Mouse (Mus musculus): ENCODE data around the gene Dlgap1. TPM values are rescaled to one million over a fixed set of nuclear protein-coding genes. Genes with fewer than 3 reads are reported as not detected.
A peak's percentile ranks its signal among the peaks of the same experiment; 100 is the strongest.
"Not testable (repeated sequence)": the region's sequence is repeated elsewhere in the genome, so short reads cannot be mapped to it uniquely, and the experiment has no call there.

Dlgap1 gene
- polyA plus RNA-seq, 1 experiment from 2014 or later, result 3.5 TPM

DNA sequence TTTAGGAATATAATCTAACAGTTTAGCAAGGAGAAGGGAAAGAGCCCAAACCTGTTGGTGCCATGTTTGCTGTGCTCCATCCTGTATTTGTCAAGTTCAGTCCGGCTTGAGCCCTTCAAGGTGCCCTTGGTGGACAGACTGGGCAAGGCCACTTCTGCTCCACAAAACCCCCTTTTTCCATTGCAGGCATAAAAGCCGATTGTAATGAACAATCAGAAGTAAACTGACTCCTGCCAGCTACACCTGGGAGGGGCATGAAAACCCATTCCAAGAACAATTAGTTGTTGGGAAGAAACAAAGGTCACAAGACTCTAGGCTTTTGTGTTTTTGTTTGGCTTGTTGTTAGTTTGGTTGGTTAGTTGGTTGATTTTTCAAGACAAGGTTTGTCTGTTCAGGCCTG, 859.7 kb downstream of the Dlgap1 start:
- Histone ChIP-seq H3K4me2 (replicated peaks; ENCODE audit: low read depth, low read length) (no peak overlapping the region), H3K27ac (ENCODE audit: low read length) (no peak overlapping the region), H3K9ac (replicated peaks; ENCODE audit: low read length) (no peak overlapping the region), H3K4me1 (ENCODE audit: insufficient read depth, low read length) (no peaks in the 10 kb centered on the region), H3K9me3 (ENCODE audit: low read length) (no peaks in the 10 kb centered on the region), H3K36me3 (ENCODE audit: insufficient read depth, low read length) (no peaks in the 10 kb centered on the region), H3K4me3 (ENCODE audit: low read length) (no peak overlapping the region), H3K27me3 (ENCODE audit: insufficient read depth, low read length) (no peaks in the 10 kb centered on the region)
- 79% methylated on average over 2 of the region's 2 CpGs for WGBS
- no peak for ATAC-seq (ENCODE audit: low FRiP score, low TSS enrichment)

DNA sequence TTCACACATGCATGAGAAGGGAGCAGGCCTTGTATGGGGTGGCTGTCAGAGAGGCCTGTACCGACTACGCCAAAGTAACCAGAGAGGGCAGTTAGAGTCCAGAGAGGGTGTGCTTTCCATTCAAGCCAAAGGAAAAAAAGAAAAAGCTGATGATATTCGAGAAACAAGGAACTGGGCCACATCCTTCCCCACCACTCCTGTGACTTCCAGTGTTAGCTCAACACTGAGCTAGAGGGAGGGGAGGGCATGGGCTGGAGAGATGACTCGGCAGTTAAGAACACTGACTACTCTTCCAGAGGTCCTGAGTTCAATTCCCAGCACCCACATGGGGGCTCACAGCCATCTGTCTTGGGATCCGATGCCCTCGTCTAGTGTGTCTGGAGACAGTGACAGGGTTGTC, 860.3 kb downstream of the Dlgap1 start:
- H3K27me3 ChIP-seq (ENCODE audit: insufficient read depth, low read length), result no peaks in the 10 kb centered on the region
- no peaks in the 10 kb centered on the region for H3K36me3 ChIP-seq (ENCODE audit: insufficient read depth, low read length)
- H3K27ac ChIP-seq (ENCODE audit: low read length), result no peak overlapping the region
- H3K4me3 ChIP-seq (ENCODE audit: low read length), result no peak overlapping the region
- WGBS, result 78% methylated on average over 6 of the region's 6 CpGs
- ATAC-seq (ENCODE audit: low FRiP score, low TSS enrichment), result no peak
- no peaks in the 10 kb centered on the region for H3K9me3 ChIP-seq (ENCODE audit: low read length)
- H3K4me2 ChIP-seq (replicated peaks; ENCODE audit: low read depth, low read length), result no peak overlapping the region
- H3K4me1 ChIP-seq (ENCODE audit: insufficient read depth, low read length), result peaks cover 1% of the 10 kb centered on the region; the same call in 1 of the 2 replicates
- H3K9ac ChIP-seq (replicated peaks; ENCODE audit: low read length), result no peak overlapping the region

DNA sequence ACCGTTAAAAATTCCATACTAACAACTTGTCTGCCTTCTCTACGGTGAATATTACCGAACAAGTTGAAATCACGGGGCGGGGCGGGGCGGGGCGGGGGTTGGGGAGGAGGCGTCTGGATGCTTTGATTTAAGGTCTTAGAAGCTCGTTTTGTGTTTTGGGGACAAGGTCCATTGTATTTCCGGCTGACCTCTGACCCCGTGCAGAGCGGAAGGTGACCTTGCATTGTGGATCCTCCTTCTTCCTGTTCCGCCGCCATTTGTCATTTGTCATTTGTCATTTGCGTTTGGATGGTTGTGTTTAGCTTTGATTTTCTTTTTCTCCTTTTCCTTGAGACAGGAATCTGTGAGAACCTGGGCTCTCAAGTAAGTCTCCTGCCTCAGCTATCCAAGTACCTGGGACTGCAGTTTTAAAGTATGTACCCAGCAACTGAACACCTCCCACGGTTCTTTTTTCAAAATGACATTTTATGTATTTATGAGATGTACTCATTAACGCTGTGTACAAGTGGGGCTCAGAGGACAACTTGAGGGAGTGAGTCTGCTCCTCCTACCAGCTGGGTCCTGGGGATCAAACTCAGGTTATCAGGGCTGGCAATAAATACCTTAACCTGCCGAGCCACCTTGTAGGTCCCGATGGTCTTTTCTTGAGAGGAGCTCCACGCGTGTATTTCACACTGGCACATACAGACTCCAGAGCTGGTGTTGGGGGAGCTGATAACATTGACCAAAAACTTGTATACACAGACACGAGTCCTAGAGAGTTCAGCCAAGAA, 861.3 kb downstream of the Dlgap1 start:
- Histone ChIP-seq H3K9me3 (ENCODE audit: low read length) (no peaks in the 10 kb centered on the region), H3K36me3 (ENCODE audit: insufficient read depth, low read length) (no peaks in the 10 kb centered on the region), H3K9ac (replicated peaks; ENCODE audit: low read length) (no peak overlapping the region), H3K4me2 (replicated peaks; ENCODE audit: low read depth, low read length) (no peak overlapping the region), H3K4me1 (ENCODE audit: insufficient read depth, low read length) (peaks cover 8% of the 10 kb centered on the region; the same call in 1 of the 2 replicates), H3K27me3 (ENCODE audit: insufficient read depth, low read length) (no peaks in the 10 kb centered on the region), H3K27ac (ENCODE audit: low read length) (no peak overlapping the region), H3K4me3 (ENCODE audit: low read length) (no peak overlapping the region)
- 81% methylated on average over 23 of the region's 23 CpGs for WGBS
- ATAC-seq (ENCODE audit: low FRiP score, low TSS enrichment), result no peak

GRCm38 (mm10) chr17:70831591-70831990, 862.7 kb downstream of the Dlgap1 start:
- H3K27ac ChIP-seq (ENCODE audit: low read length), result no peak overlapping the region
- H3K4me2 ChIP-seq (replicated peaks; ENCODE audit: low read depth, low read length), result no peak overlapping the region
- H3K9me3 ChIP-seq (ENCODE audit: low read length), result no peaks in the 10 kb centered on the region
- ATAC-seq (ENCODE audit: low FRiP score, low TSS enrichment), result no peak
- WGBS, result 39% methylated on average over 4 of the region's 4 CpGs
- H3K27me3 ChIP-seq (ENCODE audit: insufficient read depth, low read length), result no peaks in the 10 kb centered on the region
- no peak overlapping the region for H3K9ac ChIP-seq (replicated peaks; ENCODE audit: low read length)
- no peaks in the 10 kb centered on the region for H3K36me3 ChIP-seq (ENCODE audit: insufficient read depth, low read length)
- peaks cover 14% of the 10 kb centered on the region; the same call in 1 of the 2 replicates for H3K4me1 ChIP-seq (ENCODE audit: insufficient read depth, low read length)
- no peak overlapping the region for H3K4me3 ChIP-seq (ENCODE audit: low read length)

DNA sequence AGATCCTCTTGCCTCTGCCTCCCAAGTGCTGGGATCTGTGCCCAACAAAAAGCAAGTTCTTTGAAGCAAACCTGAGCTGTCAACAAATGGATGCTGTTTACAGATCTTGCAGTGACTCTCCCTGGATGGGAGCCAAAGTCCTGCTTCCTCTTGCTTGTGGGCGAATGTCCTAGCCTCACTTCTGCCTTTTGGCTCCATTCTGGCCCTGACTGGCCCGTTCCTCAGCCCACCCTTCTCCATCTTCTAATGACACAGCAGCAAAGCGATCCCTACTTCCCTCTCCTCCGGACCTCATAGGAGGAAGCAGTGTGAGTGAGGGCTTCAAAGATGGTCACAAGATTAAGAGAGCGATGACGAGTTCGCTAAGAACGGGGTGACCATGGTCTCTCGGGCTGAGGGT, 863.7 kb downstream of the Dlgap1 start:
- no peak for ATAC-seq (ENCODE audit: low FRiP score, low TSS enrichment)
- no peaks in the 10 kb centered on the region for H3K27me3 ChIP-seq (ENCODE audit: insufficient read depth, low read length)
- H3K4me3 ChIP-seq (ENCODE audit: low read length), result no peak overlapping the region
- peaks cover 14% of the 10 kb centered on the region; the same call in 1 of the 2 replicates for H3K4me1 ChIP-seq (ENCODE audit: insufficient read depth, low read length)
- 86% methylated on average over 9 of the region's 9 CpGs for WGBS
- H3K4me2 ChIP-seq (replicated peaks; ENCODE audit: low read depth, low read length), result no peak overlapping the region
- H3K9ac ChIP-seq (replicated peaks; ENCODE audit: low read length), result no peak overlapping the region
- no peaks in the 10 kb centered on the region for H3K9me3 ChIP-seq (ENCODE audit: low read length)
- H3K36me3 ChIP-seq (ENCODE audit: insufficient read depth, low read length), result no peaks in the 10 kb centered on the region
- H3K27ac ChIP-seq (ENCODE audit: low read length), result no peak overlapping the region

DNA sequence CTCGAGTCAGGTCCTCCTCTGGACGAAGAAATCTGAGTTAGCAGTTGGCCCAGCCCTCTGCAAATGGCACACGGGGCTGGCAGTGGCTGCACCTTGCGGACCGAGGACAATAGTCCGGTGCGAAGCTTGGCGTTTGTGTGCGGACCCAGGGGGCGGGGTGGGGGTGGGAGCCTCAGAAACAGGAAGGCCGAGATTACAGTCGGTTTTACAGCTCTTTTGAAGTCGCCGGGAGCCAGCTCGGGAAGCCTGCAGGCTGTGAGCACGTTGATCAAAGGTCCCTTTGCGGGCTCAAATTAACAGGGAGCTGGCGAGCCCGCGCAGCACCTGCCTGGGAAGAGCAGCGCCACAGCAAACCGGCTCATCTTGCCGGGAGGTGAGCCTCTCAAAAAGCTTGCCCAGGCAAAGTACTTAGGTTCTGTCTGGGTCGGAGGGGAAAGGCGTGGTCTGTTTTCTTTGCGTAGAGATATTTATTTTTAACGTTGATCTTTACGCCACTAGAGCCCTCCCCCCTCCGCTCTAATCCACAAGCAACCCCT, 865.6 kb downstream of the Dlgap1 start:
- Histone ChIP-seq H3K4me3 (ENCODE audit: low read length) (peak overlapping the region; percentile 54), H3K4me2 (replicated peaks; ENCODE audit: low read depth, low read length) (peak overlapping the region; percentile 95), H3K27me3 (ENCODE audit: insufficient read depth, low read length) (no peaks in the 10 kb centered on the region), H3K36me3 (ENCODE audit: insufficient read depth, low read length) (peaks cover 7% of the 10 kb centered on the region; the same call in 1 of the 2 replicates), H3K9me3 (ENCODE audit: low read length) (no peaks in the 10 kb centered on the region), H3K27ac (ENCODE audit: low read length) (peak overlapping the region; percentile 45; the same call in 1 of the 2 replicates), H3K9ac (replicated peaks; ENCODE audit: low read length) (peak overlapping the region; percentile 69), H3K4me1 (ENCODE audit: insufficient read depth, low read length) (peaks cover 14% of the 10 kb centered on the region; the same call in 1 of the 2 replicates)
- under 1% methylated on average over 29 of the region's 29 CpGs for WGBS
- ATAC-seq (ENCODE audit: low FRiP score, low TSS enrichment), result peak; percentile 67

DNA sequence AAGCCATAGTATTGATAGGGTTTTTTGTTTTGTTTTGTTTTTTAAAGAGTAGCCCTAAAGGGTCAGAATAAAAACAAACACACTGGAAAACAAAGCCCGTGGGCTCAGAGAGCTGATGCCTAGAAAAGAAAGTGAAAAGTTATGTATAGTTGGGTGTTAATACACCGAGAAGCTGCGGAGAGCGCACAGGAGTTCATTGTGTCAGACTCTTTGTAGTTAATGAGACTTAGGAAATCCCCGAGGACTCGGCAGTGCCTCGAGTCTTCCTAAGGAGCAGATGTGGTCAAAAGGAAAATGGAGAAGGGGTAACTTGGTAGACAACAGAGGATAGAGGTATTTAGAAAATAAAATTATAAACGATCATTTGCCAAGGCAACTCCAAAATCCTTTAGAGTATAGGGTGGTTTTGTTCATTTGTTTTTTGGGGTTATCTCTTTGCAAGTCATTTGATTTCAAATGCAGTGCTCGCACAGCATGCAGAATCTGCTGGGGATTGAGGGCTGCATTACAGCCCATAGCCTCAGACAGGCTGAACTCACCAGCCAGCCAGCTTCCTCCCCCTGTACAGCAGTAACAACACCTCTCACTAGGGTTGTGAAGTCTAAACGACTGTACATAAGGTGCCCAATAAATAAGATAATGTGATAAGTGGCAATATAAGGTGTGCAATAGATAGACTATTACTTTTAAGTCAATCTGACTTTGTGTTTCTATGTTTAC, 866.4 kb downstream of the Dlgap1 start:
- no peak for ATAC-seq (ENCODE audit: low FRiP score, low TSS enrichment)
- 10% methylated on average over 10 of the region's 10 CpGs for WGBS
- Histone ChIP-seq H3K4me2 (replicated peaks; ENCODE audit: low read depth, low read length) (peak overlapping the region; percentile 95), H3K9me3 (ENCODE audit: low read length) (no peaks in the 10 kb centered on the region), H3K9ac (replicated peaks; ENCODE audit: low read length) (peak overlapping the region; percentile 69), H3K27ac (ENCODE audit: low read length) (no peak overlapping the region), H3K27me3 (ENCODE audit: insufficient read depth, low read length) (no peaks in the 10 kb centered on the region), H3K36me3 (ENCODE audit: insufficient read depth, low read length) (peaks cover 11% of the 10 kb centered on the region; the same call in 1 of the 2 replicates), H3K4me1 (ENCODE audit: insufficient read depth, low read length) (peaks cover 14% of the 10 kb centered on the region; the same call in 1 of the 2 replicates), H3K4me3 (ENCODE audit: low read length) (peak overlapping the region; percentile 54)

GRCm38 (mm10) chr17:70836820-70837219, 867.9 kb downstream of the Dlgap1 start:
- Histone ChIP-seq H3K27ac (ENCODE audit: low read length) (no peak overlapping the region; the same call in 1 of the 2 replicates), H3K4me1 (ENCODE audit: insufficient read depth, low read length) (peaks cover 14% of the 10 kb centered on the region; the same call in 1 of the 2 replicates), H3K9me3 (ENCODE audit: low read length) (no peaks in the 10 kb centered on the region), H3K36me3 (ENCODE audit: insufficient read depth, low read length) (peaks cover 19% of the 10 kb centered on the region; the same call in 1 of the 2 replicates), H3K9ac (replicated peaks; ENCODE audit: low read length) (no peak overlapping the region), H3K27me3 (ENCODE audit: insufficient read depth, low read length) (no peaks in the 10 kb centered on the region), H3K4me3 (ENCODE audit: low read length) (no peak overlapping the region), H3K4me2 (replicated peaks; ENCODE audit: low read depth, low read length) (no peak overlapping the region)
- 56% methylated on average over 7 of the region's 7 CpGs for WGBS
- ATAC-seq (ENCODE audit: low FRiP score, low TSS enrichment), result no peak; the same call in 1 of the 2 replicates

DNA sequence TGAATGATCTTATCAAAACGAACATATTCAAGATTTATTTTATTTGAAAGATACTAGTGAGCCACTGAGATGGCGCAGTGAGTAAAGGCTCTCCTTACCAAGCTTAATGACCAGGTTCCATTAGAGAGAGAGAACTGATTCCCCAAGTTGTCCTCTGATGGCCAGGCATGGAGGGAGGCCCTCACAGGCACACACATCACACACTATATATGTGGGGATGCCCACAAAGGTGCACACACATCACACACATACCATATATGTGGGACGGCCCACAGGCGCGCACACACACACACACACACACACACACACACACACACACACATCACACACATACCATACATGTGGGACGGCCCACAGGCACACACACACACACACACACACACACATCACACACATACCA, 868.6 kb downstream of the Dlgap1 start:
- H3K9ac ChIP-seq (replicated peaks; ENCODE audit: low read length); H3K4me3 ChIP-seq (ENCODE audit: low read length); ATAC-seq (ENCODE audit: low FRiP score, low TSS enrichment); H3K27me3 ChIP-seq (ENCODE audit: insufficient read depth, low read length); H3K4me2 ChIP-seq (replicated peaks; ENCODE audit: low read depth, low read length); H3K9me3 ChIP-seq (ENCODE audit: low read length); H3K27ac ChIP-seq (ENCODE audit: low read length): not testable (repeated sequence)
- Histone ChIP-seq H3K36me3 (ENCODE audit: insufficient read depth, low read length) (peaks cover 22% of the 10 kb centered on the region; the same call in 1 of the 2 replicates), H3K4me1 (ENCODE audit: insufficient read depth, low read length) (peaks cover 14% of the 10 kb centered on the region; the same call in 1 of the 2 replicates)
- WGBS, result 85% methylated on average over 6 of the region's 6 CpGs

All from kidney, embryonic 16.5 days (tissue).